ENCODE assay signal across 24 mouse cellular contexts in genomic region chr12:36103592-36103910, GRCm38 (mm10). TPM values are rescaled to one million over a fixed set of nuclear protein-coding genes. Genes with fewer than 3 reads are reported as not detected.
A peak's percentile ranks its signal among the peaks of the same experiment; 100 is the strongest.
DNase-seq lines count a peak whose midpoint lies in the region; ATAC-seq and TF ChIP-seq lines count a peak whose summit lies in the region.
"Had no signal": no experiment of that assay in that cellular context is flagged by ENCODE, and none has a peak within 500 bp of the region (broad histone marks: within the 10 kb centered on the region; RNA-seq: fewer than 3 reads in every experiment).

No protein-coding gene starts in this region.

- TF ChIP-seq CTCF in midbrain, postnatal 0 days (IDR thresholded peaks at IDR 0.05): no peak

- peak; percentile 78 for DNase-seq in heart, adult 11 months
- DNase-seq in heart, postnatal 4 days: no peak
- no peak for DNase-seq in midbrain, embryonic 10.5 days (ENCODE audit: low spot score)
- DNase-seq in midbrain, postnatal 0 days (ENCODE audit: low spot score): no peak
- no peak for DNase-seq in kidney, postnatal 25 days
- DNase-seq in adrenal gland, adult 18-20 months (ENCODE audit: low spot score in 2 of 2): no peak
- DNase-seq: adrenal gland, postnatal 36 days; B cell, adult 2 months; cerebellum, adult 2 months; gastrocnemius, postnatal 14 days; heart, adult 2 months; kidney, adult 9 months; kidney, postnatal 36 days; liver, embryonic 13.5 days; lung, embryonic 14.5 days; lung, postnatal 36 days; retina, postnatal 1 day; thymus, adult 18-20 months had no signal

- WGBS in midbrain, embryonic 13.5 days: 93% methylated on average over 4 of the region's 4 CpGs
- 96% methylated on average over 4 of the region's 4 CpGs for WGBS in midbrain, embryonic 10.5 days
- 63% methylated on average over 4 of the region's 4 CpGs for WGBS in forebrain, embryonic 12.5 days
- 80% methylated on average over 4 of the region's 4 CpGs for WGBS in midbrain, postnatal 0 days

- 0 out of 2 replicates have a peak, but pooled peaks have one; percentile 17 for ATAC-seq in midbrain, embryonic 13.5 days
- ATAC-seq in forebrain, embryonic 12.5 days (ENCODE audit: low FRiP score): peak; percentile 60; the same call in 1 of the 2 replicates
- ATAC-seq in midbrain, postnatal 0 days (ENCODE audit: low FRiP score): peak; percentile 27; the same call in 1 of the 2 replicates
- ATAC-seq: intestine, embryonic 15.5 days had no signal

- peaks cover 52% of the 10 kb centered on the region for H3K36me3 ChIP-seq in midbrain, embryonic 13.5 days
- peaks cover 63% of the 10 kb centered on the region for H3K36me3 ChIP-seq in midbrain, embryonic 10.5 days
- H3K36me3 ChIP-seq in forebrain, embryonic 12.5 days (replicated peaks): peaks cover 52% of the 10 kb centered on the region
- H3K36me3 ChIP-seq in midbrain, postnatal 0 days (ENCODE audit: insufficient read depth, low read length): peaks cover 30% of the 10 kb centered on the region

- H3K9me3 ChIP-seq in midbrain, embryonic 13.5 days: no peaks in the 10 kb centered on the region; the same call in 1 of the 2 replicates
- H3K9me3 ChIP-seq in midbrain, embryonic 10.5 days (replicated peaks): peaks cover 14% of the 10 kb centered on the region
- H3K9me3 ChIP-seq in forebrain, embryonic 12.5 days: no peaks in the 10 kb centered on the region
- no peaks in the 10 kb centered on the region for H3K9me3 ChIP-seq in midbrain, postnatal 0 days (ENCODE audit: low read length)
- H3K9me3 ChIP-seq: heart, embryonic 15.5 days; intestine, embryonic 15.5 days; limb, embryonic 13.5 days; liver, embryonic 13.5 days; stomach, embryonic 15.5 days had no signal

- H3K4me3 ChIP-seq in midbrain, embryonic 13.5 days (replicated peaks): no peak overlapping the region
- H3K4me3 ChIP-seq in midbrain, embryonic 10.5 days: no peak overlapping the region
- H3K4me3 ChIP-seq in forebrain, embryonic 12.5 days (replicated peaks): no peak overlapping the region
- H3K4me3 ChIP-seq in midbrain, postnatal 0 days (ENCODE audit: low read depth, low read length): no peak overlapping the region
- H3K4me3 ChIP-seq: heart, adult 2 months; heart, embryonic 15.5 days; intestine, embryonic 15.5 days; limb, embryonic 13.5 days; liver, embryonic 13.5 days; stomach, embryonic 15.5 days had no signal

- no peaks in the 10 kb centered on the region for H3K4me1 ChIP-seq in midbrain, embryonic 13.5 days (replicated peaks)
- no peaks in the 10 kb centered on the region for H3K4me1 ChIP-seq in midbrain, embryonic 10.5 days
- H3K4me1 ChIP-seq in forebrain, embryonic 12.5 days: no peaks in the 10 kb centered on the region
- H3K4me1 ChIP-seq in midbrain, postnatal 0 days (ENCODE audit: insufficient read depth, low read length): no peaks in the 10 kb centered on the region
- H3K4me1 ChIP-seq: heart, embryonic 15.5 days; intestine, embryonic 15.5 days; limb, embryonic 13.5 days; liver, embryonic 13.5 days; stomach, embryonic 15.5 days had no signal

- no peaks in the 10 kb centered on the region for H3K27me3 ChIP-seq in midbrain, embryonic 13.5 days
- no peaks in the 10 kb centered on the region for H3K27me3 ChIP-seq in midbrain, embryonic 10.5 days (ENCODE audit: low read depth, poor library complexity, severe bottlenecking)
- no peaks in the 10 kb centered on the region for H3K27me3 ChIP-seq in forebrain, embryonic 12.5 days
- no peaks in the 10 kb centered on the region for H3K27me3 ChIP-seq in midbrain, postnatal 0 days (ENCODE audit: insufficient read depth, low read length)
- H3K27me3 ChIP-seq: heart, embryonic 15.5 days; intestine, embryonic 15.5 days; limb, embryonic 13.5 days; liver, embryonic 13.5 days; stomach, embryonic 15.5 days had no signal

- H3K9ac ChIP-seq in midbrain, embryonic 13.5 days (replicated peaks): no peak overlapping the region
- no peak overlapping the region for H3K9ac ChIP-seq in forebrain, embryonic 12.5 days
- no peak overlapping the region for H3K9ac ChIP-seq in midbrain, postnatal 0 days (replicated peaks; ENCODE audit: low read length, poor library complexity, severe bottlenecking)
- H3K9ac ChIP-seq: heart, embryonic 15.5 days; intestine, embryonic 15.5 days; limb, embryonic 13.5 days; liver, embryonic 13.5 days; lung, embryonic 14.5 days; stomach, embryonic 15.5 days had no signal

- no peak overlapping the region for H3K4me2 ChIP-seq in midbrain, embryonic 13.5 days (replicated peaks)
- H3K4me2 ChIP-seq in forebrain, embryonic 12.5 days: no peak overlapping the region
- no peak overlapping the region for H3K4me2 ChIP-seq in midbrain, postnatal 0 days (ENCODE audit: low read depth, low read length, poor library complexity, severe bottlenecking)
- H3K4me2 ChIP-seq: heart, embryonic 15.5 days; intestine, embryonic 15.5 days; limb, embryonic 13.5 days; liver, embryonic 13.5 days; lung, embryonic 14.5 days; stomach, embryonic 15.5 days had no signal

- H3K27ac ChIP-seq in midbrain, embryonic 13.5 days: no peak overlapping the region
- no peak overlapping the region for H3K27ac ChIP-seq in midbrain, embryonic 10.5 days (replicated peaks)
- no peak overlapping the region for H3K27ac ChIP-seq in forebrain, embryonic 12.5 days
- H3K27ac ChIP-seq in midbrain, postnatal 0 days (ENCODE audit: low read depth, low read length): no peak overlapping the region
- H3K27ac ChIP-seq: heart, adult 2 months; heart, embryonic 15.5 days; intestine, embryonic 15.5 days; limb, embryonic 13.5 days; liver, embryonic 13.5 days; stomach, embryonic 15.5 days had no signal

RNA-seq across cellular contexts. Expression of gene Ankmy2, which starts 53.4 kb away (rescaled TPM):
- 10 to 100 TPM; 22.1 to 23.6 TPM for total RNA-seq in heart, postnatal 4 days (2021)
- polyA plus RNA-seq in midbrain, embryonic 13.5 days (2015; fragmentation: Nextera tagmentation; extraction: Ambion mirVana): 51.1 and 56.8 TPM in 2 replicates
- 21.1 and 22.0 TPM in 2 replicates for polyA plus RNA-seq in midbrain, embryonic 10.5 days (2016; fragmentation: Nextera tagmentation; extraction: Ambion mirVana)
- polyA plus RNA-seq in forebrain, embryonic 12.5 days (2016; fragmentation: Nextera tagmentation; extraction: Ambion mirVana): 32.1 and 34.2 TPM in 2 replicates
- 64.6 and 81.2 TPM in 2 replicates for total RNA-seq in midbrain, postnatal 0 days (2014; rRNA removed)
- polyA plus RNA-seq in midbrain, postnatal 0 days (2015; fragmentation: Nextera tagmentation; extraction: Ambion mirVana): 87.2 and 88.5 TPM in 2 replicates
- total RNA-seq in adrenal gland, adult 18-20 months (2021): 10 to 100 TPM; 20.7 to 28.0 TPM

RNA-seq across cellular contexts. Expression of gene Bzw2, which starts 54.3 kb away (rescaled TPM):
- 100 to 1,000 TPM; 168 to 170 TPM for total RNA-seq in heart, postnatal 4 days (2021)
- 388 and 407 TPM in 2 replicates for polyA plus RNA-seq in midbrain, embryonic 13.5 days (2015; fragmentation: Nextera tagmentation; extraction: Ambion mirVana)
- polyA plus RNA-seq in midbrain, embryonic 10.5 days (2016; fragmentation: Nextera tagmentation; extraction: Ambion mirVana): 244 and 258 TPM in 2 replicates
- polyA plus RNA-seq in forebrain, embryonic 12.5 days (2016; fragmentation: Nextera tagmentation; extraction: Ambion mirVana): 309 and 332 TPM in 2 replicates
- 213 and 269 TPM in 2 replicates for total RNA-seq in midbrain, postnatal 0 days (2014; rRNA removed)
- polyA plus RNA-seq in midbrain, postnatal 0 days (2015; fragmentation: Nextera tagmentation; extraction: Ambion mirVana): 276 and 301 TPM in 2 replicates
- total RNA-seq in adrenal gland, adult 18-20 months (2021): 10 to 100 TPM; 19.1 to 20.3 TPM
